9 mouse cellular contexts compared by ENCODE assay signal in genomic region chr3:139246508-139246907, GRCm38 (mm10). TPM values are rescaled to one million over a fixed set of nuclear protein-coding genes. Genes with fewer than 3 reads are reported as not detected.
DNase-seq lines count a peak whose midpoint lies in the region; ATAC-seq and TF ChIP-seq lines count a peak whose summit lies in the region.
"Had no signal": no experiment of that assay in that cellular context is flagged by ENCODE, and none has a peak within 500 bp of the region (broad histone marks: within the 10 kb centered on the region; RNA-seq: fewer than 3 reads in every experiment).

No protein-coding gene starts in this region.

- H3K27me3 ChIP-seq in liver, postnatal 0 days (ENCODE audit: insufficient read depth, low read length) = no peaks in the 10 kb centered on the region
- no peaks in the 10 kb centered on the region for H3K27me3 ChIP-seq in liver, embryonic 12.5 days (replicated peaks)
- no peaks in the 10 kb centered on the region for H3K27me3 ChIP-seq in embryonic facial prominence, embryonic 10.5 days (replicated peaks; ENCODE audit: low read depth, poor library complexity, severe bottlenecking)
- H3K27me3 ChIP-seq in thymus, adult 2 months (ENCODE audit: control insufficient read depth, insufficient read depth, low read length) = no peaks in the 10 kb centered on the region
- no peaks in the 10 kb centered on the region for H3K27me3 ChIP-seq in forebrain, embryonic 16.5 days (replicated peaks; ENCODE audit: control insufficient read depth, insufficient read depth, low read length)

- no peaks in the 10 kb centered on the region for H3K36me3 ChIP-seq in liver, postnatal 0 days (replicated peaks; ENCODE audit: insufficient read depth, low read length)
- H3K36me3 ChIP-seq in liver, embryonic 12.5 days = no peaks in the 10 kb centered on the region
- no peaks in the 10 kb centered on the region for H3K36me3 ChIP-seq in embryonic facial prominence, embryonic 10.5 days (replicated peaks)
- no peaks in the 10 kb centered on the region for H3K36me3 ChIP-seq in thymus, adult 2 months (ENCODE audit: control insufficient read depth, insufficient read depth, low read length)
- H3K36me3 ChIP-seq in forebrain, embryonic 16.5 days (ENCODE audit: control insufficient read depth, insufficient read depth) = no peaks in the 10 kb centered on the region

- peak; percentile 18 to 58 for DNase-seq in adrenal gland, adult (ENCODE audit: inconsistent age in 2 of 2, low spot score in 1 of 2)
- no peak for DNase-seq in adrenal gland, adult 18-20 months (ENCODE audit: low spot score in 2 of 2)
- no peak for DNase-seq in liver, postnatal 0 days
- DNase-seq in embryonic facial prominence, embryonic 10.5 days (ENCODE audit: low spot score) = peak; percentile 27
- DNase-seq in thymus, adult 2 months = peak; percentile 37
- DNase-seq in cerebellum, adult 8-10 months = no peak

- no peak overlapping the region for H3K9ac ChIP-seq in liver, postnatal 0 days (replicated peaks)
- H3K9ac ChIP-seq in liver, embryonic 12.5 days = no peak overlapping the region
- H3K9ac ChIP-seq in forebrain, embryonic 16.5 days (replicated peaks; ENCODE audit: low read depth, low read length) = no peak overlapping the region

- no peaks in the 10 kb centered on the region for H3K4me1 ChIP-seq in liver, postnatal 0 days (ENCODE audit: insufficient read depth)
- H3K4me1 ChIP-seq in liver, embryonic 12.5 days = no peaks in the 10 kb centered on the region
- H3K4me1 ChIP-seq in embryonic facial prominence, embryonic 10.5 days = no peaks in the 10 kb centered on the region
- no peaks in the 10 kb centered on the region for H3K4me1 ChIP-seq in thymus, adult 2 months (replicated peaks; ENCODE audit: control insufficient read depth, insufficient read depth, low read length)
- H3K4me1 ChIP-seq in forebrain, embryonic 16.5 days (replicated peaks; ENCODE audit: control insufficient read depth, insufficient read depth, low read length) = no peaks in the 10 kb centered on the region

- TF ChIP-seq POLR2A in thymus, adult 2 months (IDR thresholded peaks at IDR 0.05; ENCODE audit: control insufficient read depth, extremely low read depth, insufficient read depth, low read length, poor library complexity) = no peak

- H3K4me3 ChIP-seq in liver, postnatal 0 days (ENCODE audit: low read depth, low read length) = no peak overlapping the region
- H3K4me3 ChIP-seq in liver, embryonic 12.5 days = no peak overlapping the region
- H3K4me3 ChIP-seq in embryonic facial prominence, embryonic 10.5 days = no peak overlapping the region
- no peak overlapping the region for H3K4me3 ChIP-seq in thymus, adult 2 months (ENCODE audit: control insufficient read depth, insufficient read depth, low read length)
- no peak overlapping the region for H3K4me3 ChIP-seq in forebrain, embryonic 16.5 days (replicated peaks; ENCODE audit: low read length)

- H3K27ac ChIP-seq in liver, postnatal 0 days (ENCODE audit: low read depth) = no peak overlapping the region
- H3K27ac ChIP-seq in liver, embryonic 12.5 days = no peak overlapping the region
- H3K27ac ChIP-seq in embryonic facial prominence, embryonic 10.5 days (replicated peaks) = no peak overlapping the region
- H3K27ac ChIP-seq in thymus, adult 2 months (ENCODE audit: control insufficient read depth, insufficient read depth, low read length) = no peak overlapping the region
- H3K27ac ChIP-seq in forebrain, embryonic 16.5 days (ENCODE audit: low read length) = no peak overlapping the region

- WGBS in liver, postnatal 0 days (ENCODE audit: insufficient replicate concordance) = 60% methylated on average over 4 of the region's 4 CpGs
- 45% methylated on average over 4 of the region's 4 CpGs for WGBS in liver, embryonic 12.5 days (ENCODE audit: insufficient replicate concordance)
- 52% methylated on average over 4 of the region's 4 CpGs for WGBS in embryonic facial prominence, embryonic 10.5 days
- 78% methylated on average over 4 of the region's 4 CpGs for WGBS in thymus, adult 2 months
- 50% methylated on average over 4 of the region's 4 CpGs for WGBS in forebrain, embryonic 16.5 days

- no peaks in the 10 kb centered on the region for H3K9me3 ChIP-seq in liver, postnatal 0 days (ENCODE audit: low read length)
- H3K9me3 ChIP-seq in liver, embryonic 12.5 days (replicated peaks) = no peaks in the 10 kb centered on the region
- no peaks in the 10 kb centered on the region for H3K9me3 ChIP-seq in embryonic facial prominence, embryonic 10.5 days
- no peaks in the 10 kb centered on the region for H3K9me3 ChIP-seq in forebrain, embryonic 16.5 days (ENCODE audit: control insufficient read depth, low read length)

- no peak overlapping the region for H3K4me2 ChIP-seq in liver, postnatal 0 days (ENCODE audit: low read depth, low read length)
- H3K4me2 ChIP-seq in liver, embryonic 12.5 days = no peak overlapping the region
- H3K4me2 ChIP-seq in forebrain, embryonic 16.5 days (ENCODE audit: low read length) = no peak overlapping the region

- TF ChIP-seq EP300 in liver, postnatal 0 days (IDR thresholded peaks at IDR 0.05; ENCODE audit: low read depth) = no peak

- no peak for ATAC-seq in liver, postnatal 0 days
- no peak for ATAC-seq in liver, embryonic 12.5 days
- ATAC-seq in forebrain, embryonic 16.5 days = no peak

- TF ChIP-seq CTCF in liver, postnatal 0 days (IDR thresholded peaks at IDR 0.05; ENCODE audit: low read depth) = peak; percentile 50
- no peak for TF ChIP-seq CTCF in thymus, adult 2 months (IDR thresholded peaks at IDR 0.05; ENCODE audit: borderline replicate concordance, control insufficient read depth, extremely low read depth, insufficient read depth, low read length, poor library complexity)

RNA-seq across cellular contexts. Expression of gene Stpg2, which starts 41.0 kb away (rescaled TPM):
- not detected for total RNA-seq in adrenal gland, adult 18-20 months (2021)
- not detected in 2 replicates for polyA plus RNA-seq in liver, postnatal 0 days (2015; fragmentation: Nextera tagmentation; extraction: Ambion mirVana)
- not detected in 2 replicates for polyA plus RNA-seq in liver, embryonic 12.5 days (2016; fragmentation: Nextera tagmentation; extraction: Ambion mirVana)
- polyA plus RNA-seq in embryonic facial prominence, embryonic 10.5 days (2016; fragmentation: Nextera tagmentation; extraction: Ambion mirVana) = 0.08 and 0.09 TPM in 2 replicates
- polyA plus RNA-seq in thymus, adult 2 months (2012; rRNA removed) = not detected in 2 replicates
- not detected in 2 replicates for polyA plus RNA-seq in forebrain, embryonic 16.5 days (2015; fragmentation: Nextera tagmentation; extraction: Ambion mirVana)
- polyA plus RNA-seq: liver, embryonic 16.5 days had no signal

Comparison
In these comparisons a context has a peak if more than half of its experiments do, and no peak if none do; other contexts are left out.
1. DNase-seq: peak in adrenal gland, adult (2 of 2), embryonic facial prominence, embryonic 10.5 days (single experiment) and thymus, adult 2 months (single experiment); none in adrenal gland, adult 18-20 months (0 of 2), liver, postnatal 0 days (single experiment) and cerebellum, adult 8-10 months (single experiment).